Mouse (Mus musculus) megakaryocyte progenitor cell, adult 5-6 weeks (primary cell): ENCODE measurements around the gene Mthfr. TPM values are rescaled to one million over a fixed set of nuclear protein-coding genes. Genes with fewer than 3 reads are reported as not detected.

Source experiments
- ATAC-seq: replicated peaks from 2 replicates; pipeline ENCODE4 v1.8.0; 2016; ENCODE audit warnings: mild to moderate bottlenecking, moderate TSS enrichment, inconsistent platforms; ENCODE audit not compliant: poor library complexity
- total RNA-seq, 2 experiments: library from RNA; stranded (forward) in 1 of 2; stranded (reverse) in 1 of 2; fragments of 157-497, 149-512 nt in 1 of 2; fragments of 200-1000 nt in 1 of 2; gene quantifications; 2 replicates each; pipeline versions ENCODE4 v1.2.3 to v1.2.4; 2015 to 2017

Gene Mthfr
- total RNA-seq, 2 experiments from 2014 or later = 6.2 to 7.2 TPM

DNA sequence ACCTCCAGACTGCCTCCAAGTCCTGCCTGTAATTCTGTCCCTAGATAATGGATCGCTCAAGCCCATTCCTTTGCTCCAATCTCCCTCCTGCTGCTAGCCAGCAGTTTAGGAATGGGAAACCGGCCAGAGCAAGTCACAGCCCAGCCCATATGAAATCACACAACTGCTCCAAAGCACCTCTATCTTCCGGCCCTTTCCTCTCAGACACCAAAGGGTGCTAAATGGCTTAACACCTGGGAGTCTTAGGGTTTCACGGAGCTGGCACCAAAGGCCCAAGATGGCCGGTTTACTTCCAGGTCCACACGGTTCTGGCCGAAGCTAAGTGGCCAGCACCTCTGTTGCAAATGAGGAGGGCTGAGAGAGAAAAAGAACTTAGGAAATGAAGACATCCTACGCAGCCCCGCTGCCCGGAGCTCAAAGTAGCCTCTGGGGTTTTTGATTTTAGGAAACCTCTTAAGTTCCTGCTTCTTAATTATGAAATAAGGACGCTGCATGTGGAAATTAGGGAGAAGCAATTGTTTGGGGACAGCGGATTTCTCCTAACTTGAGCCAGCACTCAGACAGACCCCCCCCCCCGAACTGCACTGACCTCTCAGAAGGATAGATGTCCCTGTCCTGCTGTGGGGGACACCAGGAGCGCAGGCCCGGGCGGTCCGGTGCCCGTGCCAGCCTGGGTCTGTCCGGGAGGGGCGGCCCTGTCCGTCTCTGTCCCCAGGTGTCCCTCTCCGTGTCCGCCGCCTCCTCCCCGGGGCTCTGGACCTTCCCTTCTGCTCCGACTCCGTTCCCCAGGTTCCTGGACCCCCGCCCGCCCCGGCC lies 48.4 kb downstream of the Mthfr start:
- ATAC-seq = peak; percentile 1; the same call in 1 of the 2 replicates

DNA sequence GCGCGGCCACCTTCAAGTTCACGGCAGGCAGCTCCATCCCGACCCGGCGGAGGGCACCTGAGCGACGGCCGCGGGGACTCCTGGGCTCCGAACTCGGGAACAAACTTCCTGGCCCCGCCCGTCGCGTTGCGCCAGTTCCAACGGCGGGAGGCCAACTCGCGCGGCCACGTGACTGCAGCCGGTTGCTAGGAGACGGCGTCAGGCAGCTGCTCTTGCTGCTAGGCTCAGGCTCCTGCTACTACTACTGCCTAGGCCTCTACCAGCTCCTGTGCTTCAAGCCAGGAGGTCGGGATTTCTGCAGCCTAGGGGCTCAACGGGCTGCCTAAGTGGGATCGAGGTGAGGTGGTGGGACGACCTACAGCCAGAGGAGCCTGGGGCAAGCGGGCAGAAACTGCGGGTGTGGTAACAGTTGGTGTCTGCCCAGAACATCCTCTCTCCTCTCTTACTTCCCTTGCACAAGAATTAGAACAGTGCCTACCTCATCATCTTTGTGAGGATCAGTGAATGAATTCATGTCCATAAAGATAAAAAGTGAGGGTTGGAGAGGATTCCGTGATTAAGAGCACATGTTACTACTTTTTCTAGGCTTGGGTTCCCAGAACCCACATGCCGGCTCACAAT lies 49.1 kb downstream of the Mthfr start, which contains the start of gene Agtrap:
Gene Agtrap, minus strand, starts transcription at position 125 of the 621 bp plus-strand sequence.
- peak; percentile 75 for ATAC-seq

DNA sequence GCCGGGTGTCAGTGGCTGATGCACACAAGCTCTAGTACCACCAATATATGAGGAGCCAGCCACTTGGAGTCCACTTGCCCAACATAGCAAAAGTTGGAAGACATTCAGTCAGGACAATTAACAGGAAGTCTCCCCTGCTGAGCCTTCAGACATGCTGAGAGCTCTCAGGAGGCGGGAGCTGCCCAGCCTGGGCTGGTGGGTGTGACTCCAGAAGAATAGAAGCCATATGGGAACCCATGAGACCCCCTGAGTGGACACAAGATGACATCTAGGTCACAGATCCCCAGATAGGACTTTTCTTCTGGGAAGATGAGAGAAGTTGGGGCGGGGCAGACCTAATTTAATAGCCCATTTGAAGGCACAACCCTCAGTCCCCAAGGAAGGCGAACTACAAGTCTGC lies 50.3 kb downstream of the Mthfr start:
- ATAC-seq = no peak

DNA sequence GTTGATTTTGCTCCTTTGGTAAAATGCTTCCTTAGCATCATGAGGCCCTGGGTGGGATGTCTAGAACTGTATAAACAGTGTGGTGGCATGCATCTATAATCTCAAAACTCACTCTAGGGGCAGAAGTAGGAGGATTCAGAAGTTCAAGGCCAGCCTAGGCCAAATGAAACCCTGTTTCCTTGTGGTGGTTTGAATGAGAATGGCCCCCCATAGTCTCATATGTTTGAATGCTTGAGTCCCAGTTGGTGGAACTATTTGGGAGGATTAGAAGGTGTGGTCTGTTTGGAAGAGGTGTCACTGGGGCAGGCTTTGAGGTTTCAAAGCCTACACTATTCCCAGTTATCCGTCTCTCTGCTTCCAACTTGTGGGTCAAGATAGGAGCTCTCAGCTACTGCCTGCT lies 52.3 kb downstream of the Mthfr start:
- no peak for ATAC-seq

DNA sequence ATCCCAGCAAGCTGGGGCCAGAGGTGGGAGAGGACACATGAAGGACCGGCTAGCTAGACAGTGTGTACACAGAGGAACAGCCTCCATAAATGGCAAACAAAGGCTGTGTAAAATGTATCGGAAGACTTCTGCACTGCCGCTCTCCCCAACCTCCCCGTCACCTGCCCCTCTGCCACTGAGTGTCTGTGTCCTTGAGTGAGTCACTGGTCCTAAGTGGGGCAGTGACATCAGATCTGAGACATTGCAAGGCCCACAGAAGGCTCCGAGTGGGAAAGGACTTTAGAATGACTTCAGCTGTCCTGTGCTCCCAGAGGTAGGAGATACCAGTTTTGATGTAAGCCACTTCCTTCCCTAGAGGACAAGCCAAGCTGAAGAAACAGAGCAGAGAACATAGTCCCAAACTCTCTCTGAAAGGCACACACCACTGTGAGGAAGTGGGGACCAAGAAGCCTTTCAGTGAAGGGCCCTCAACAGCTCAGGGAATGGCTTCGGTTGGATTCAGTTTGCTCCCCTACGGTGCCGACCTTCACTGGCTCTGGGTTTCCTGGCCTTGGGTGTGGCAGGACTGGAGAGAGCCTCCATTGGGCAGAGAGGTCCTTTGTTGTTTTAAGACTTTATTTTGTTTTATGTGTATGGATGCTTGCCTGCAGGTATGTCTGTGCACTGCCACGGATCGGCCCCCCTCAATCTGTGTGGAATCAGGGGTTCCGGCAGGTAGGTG lies 53.8 kb downstream of the Mthfr start:
- ATAC-seq = no peak

DNA sequence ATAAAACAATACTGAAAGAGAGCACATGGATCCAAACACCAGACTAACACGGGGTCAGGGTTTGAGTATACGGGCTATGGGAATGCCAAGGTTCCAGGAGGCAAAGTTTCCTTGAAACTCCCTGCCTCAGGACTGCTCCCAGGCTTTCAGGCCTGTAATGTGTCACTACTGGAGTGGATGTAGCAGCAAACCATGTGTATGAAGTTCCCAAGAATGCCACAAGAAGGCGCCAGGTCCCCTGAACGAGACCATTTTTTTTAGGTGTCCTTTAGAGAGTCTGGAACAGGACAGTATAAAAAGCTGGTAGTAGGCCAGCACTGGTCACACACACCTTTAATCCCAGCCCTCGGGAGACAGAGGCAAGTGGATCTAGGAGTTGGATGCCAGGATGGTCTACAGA lies 55.3 kb downstream of the Mthfr start:
- 0 out of 2 replicates have a peak, but pooled peaks have one; percentile 37 for ATAC-seq

DNA sequence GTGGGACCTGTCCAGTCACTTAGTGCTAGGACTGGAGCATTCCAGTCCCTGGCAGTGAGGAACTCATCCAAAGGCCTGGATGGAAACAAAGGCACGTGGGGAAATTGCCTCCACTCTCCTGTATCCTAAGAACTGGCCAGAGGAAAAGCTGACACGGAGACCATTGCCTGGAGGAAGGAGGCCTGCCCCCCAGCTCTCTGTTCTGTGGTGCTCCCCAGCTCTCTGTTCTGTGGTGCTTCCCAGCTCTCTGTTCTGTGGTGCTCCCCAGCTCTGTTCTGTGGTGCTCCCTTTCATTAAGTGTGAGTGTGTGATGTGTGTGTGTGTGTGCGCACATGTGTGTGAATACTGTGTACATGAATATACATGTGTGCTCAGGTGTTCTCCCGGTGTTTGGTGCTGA lies 56.2 kb downstream of the Mthfr start:
- no peak for ATAC-seq

DNA sequence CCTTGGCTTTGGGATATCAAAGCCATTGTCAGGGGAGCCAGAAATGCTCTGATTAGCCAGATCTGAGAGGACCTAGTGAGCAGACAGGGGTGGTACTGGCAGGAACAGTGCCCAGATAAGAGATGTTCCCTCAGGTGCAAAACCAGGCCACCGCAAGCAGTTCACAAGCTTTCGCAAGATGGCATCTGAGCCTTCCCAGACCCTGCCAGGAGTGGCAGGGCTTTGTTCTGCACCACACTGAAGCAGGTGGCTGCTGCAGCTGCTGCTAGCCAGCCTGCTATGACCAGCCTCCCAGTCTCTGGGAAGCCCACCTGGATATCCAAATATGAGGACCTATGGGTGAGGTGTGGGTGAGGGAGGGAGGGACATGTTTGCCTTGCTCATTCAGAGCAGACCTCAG lies 59.1 kb downstream of the Mthfr start:
- ATAC-seq = no peak

DNA sequence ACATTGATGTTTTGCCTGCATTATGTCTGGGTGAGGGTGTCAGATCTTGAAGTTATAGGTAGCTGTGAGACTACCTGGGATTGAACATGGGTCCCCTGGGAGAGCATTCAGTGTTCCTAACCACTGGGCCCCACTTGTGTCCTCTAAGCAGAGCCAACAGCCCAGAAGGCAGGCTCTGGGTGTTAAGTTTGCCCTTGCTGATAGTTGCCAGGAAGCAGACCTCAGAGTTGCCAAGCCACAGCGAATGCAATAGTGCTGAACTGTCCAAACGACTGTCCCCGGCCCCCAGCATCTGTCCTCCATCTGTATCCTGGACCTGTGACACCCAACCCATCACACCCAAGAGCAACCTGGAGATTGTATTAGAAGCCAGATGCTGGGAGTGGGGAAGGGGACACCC lies 59.8 kb downstream of the Mthfr start:
- no peak for ATAC-seq

DNA sequence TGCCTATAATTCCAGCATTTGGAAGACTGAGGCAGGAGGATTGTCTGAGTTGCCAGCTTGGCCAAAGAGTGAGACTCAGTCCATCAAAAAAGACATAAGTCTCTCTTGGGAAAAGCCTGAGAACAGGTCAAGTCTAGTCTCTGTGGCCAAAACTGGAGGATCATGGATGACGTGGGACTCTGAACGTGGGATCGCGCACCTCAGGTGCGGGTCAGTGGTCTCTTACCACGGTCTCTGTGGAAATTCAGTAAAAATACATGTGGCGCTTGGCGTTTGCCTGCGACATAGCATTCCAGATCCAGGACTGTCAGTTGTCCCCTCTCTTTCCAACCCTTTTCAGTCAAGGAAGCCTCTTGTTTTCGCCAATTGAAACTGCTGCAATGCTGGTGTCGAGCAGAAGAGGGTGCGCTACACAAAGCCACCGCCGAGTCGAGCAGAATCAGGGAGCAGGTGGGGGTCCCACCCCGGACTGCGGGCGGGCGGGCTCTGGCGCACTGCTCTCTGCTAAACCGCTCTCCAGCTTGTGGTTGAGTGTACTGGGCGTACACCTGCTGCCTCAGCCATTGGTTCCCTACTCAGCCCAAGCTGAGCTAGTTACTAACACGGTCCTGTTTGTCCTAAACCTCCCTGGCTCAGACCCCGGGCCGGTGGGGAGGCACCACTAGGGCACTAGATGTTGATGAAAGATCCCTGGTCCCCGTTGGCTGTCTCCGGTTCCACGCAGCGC lies 63.1 kb downstream of the Mthfr start:
- peak; percentile 92 for ATAC-seq

DNA sequence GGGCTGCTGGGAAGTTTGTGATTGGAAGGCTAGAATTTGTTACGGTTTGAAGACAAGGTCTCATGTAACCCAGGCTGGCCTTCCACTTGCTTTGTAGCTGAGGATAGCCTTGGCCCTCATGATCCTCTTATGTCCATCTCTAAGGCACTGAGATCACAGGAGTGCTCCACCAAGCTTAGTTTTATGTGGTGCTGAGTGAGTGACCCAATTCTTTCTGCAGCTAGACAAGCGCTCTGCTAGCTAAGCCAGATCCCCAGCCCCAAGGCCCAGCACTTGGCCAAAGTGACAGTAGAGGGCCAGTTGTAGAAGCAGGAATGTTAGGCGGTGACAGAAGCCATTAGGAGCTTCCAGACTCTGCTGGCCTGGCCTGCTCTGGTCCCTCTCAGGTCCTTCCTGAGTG lies 65.3 kb downstream of the Mthfr start:
- no peak for ATAC-seq

DNA sequence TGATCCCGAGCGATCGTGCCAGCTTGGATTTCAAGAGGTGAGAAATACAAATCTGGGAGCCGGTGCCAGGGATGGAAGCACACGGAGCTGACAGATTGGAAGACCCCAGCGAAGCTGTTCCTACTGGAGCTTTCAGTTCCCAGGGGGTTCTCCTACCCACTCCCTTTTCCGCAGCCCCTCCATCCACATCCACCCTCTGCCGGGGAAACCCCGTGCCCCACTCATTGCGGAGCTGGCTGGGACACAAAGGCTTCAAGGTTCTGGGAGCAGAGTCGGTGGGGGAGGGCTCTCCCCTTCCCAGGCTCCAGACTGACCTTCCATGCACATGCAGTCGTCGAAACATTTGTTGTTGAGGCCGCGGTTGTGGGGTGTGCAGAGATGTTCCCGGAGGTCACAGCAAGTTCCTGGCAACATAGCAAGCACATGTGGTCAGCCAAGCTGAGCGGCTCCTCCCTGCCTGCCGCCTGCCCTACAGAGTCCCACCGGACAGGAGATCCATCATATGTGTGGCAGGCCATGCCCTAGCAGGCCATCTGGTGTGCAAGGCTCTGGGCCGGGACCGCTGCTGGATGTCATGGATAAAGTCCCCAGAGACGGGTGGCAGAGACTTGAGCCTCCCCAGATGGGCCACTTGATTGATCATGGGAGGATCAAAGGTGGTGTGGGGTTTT lies 68.9 kb downstream of the Mthfr start:
- ATAC-seq = no peak

DNA sequence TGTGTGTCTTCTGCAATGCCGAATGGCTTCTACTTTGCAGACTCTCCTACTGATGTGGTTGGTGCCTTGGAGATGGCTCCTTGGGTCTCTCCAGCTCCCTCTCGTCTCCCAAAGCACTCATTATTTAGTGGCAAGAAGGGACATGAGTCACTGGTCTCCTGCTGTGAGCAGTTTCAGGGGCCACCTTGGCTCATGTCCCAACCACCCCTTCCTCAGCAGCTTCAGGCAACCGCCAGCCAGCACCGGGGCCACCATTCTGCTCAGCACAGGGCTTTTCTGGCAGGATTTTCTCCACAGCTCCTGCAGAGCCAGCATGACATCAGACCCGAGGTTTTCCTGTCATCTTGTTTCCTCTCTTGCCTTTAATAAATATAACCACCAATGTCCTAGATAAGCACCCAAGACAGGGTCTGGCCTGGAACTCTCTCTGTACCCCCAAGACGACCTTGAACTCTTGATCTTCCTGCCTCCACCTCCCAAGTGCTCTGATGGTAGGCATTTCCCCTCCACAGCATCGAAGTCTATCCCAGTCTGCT lies 69.8 kb downstream of the Mthfr start:
- ATAC-seq = no peak; the same call in 1 of the 2 replicates

Other genes starting within 250 kb of the Mthfr start
- 51.5 and 60.9 TPM in 2 replicates for gene Zfp984, start 229.3 kb upstream of the Mthfr start, total RNA-seq (2015)
- 26.6 and 29.0 TPM in 2 replicates for gene Zfp984, start 229.3 kb upstream of the Mthfr start, total RNA-seq (2017)
- 8.3 and 9.5 TPM in 2 replicates for gene Zfp933, start 190.7 kb upstream of the Mthfr start, total RNA-seq (2015)
- 6.1 and 8.6 TPM in 2 replicates for gene Zfp933, start 190.7 kb upstream of the Mthfr start, total RNA-seq (2017)
- gene Miip, start 170.3 kb upstream of the Mthfr start, total RNA-seq (2015) = 34.1 and 40.2 TPM in 2 replicates
- 43.6 and 50.4 TPM in 2 replicates for gene Miip, start 170.3 kb upstream of the Mthfr start, total RNA-seq (2017)
- gene Fv1, start 170.1 kb upstream of the Mthfr start, total RNA-seq (2015) = 4.2 and 5.3 TPM in 2 replicates
- gene Fv1, start 170.1 kb upstream of the Mthfr start, total RNA-seq (2017) = 13.4 and 15.9 TPM in 2 replicates
- gene Mfn2, start 134.4 kb upstream of the Mthfr start, total RNA-seq (2015) = 24.3 and 25.0 TPM in 2 replicates
- gene Mfn2, start 134.4 kb upstream of the Mthfr start, total RNA-seq (2017) = 29.1 and 33.6 TPM in 2 replicates
- 4.8 and 5.6 TPM in 2 replicates for gene Plod1, start 102.3 kb upstream of the Mthfr start, total RNA-seq (2015)
- gene Plod1, start 102.3 kb upstream of the Mthfr start, total RNA-seq (2017) = 10.5 and 12.2 TPM in 2 replicates
- 32.9 and 34.2 TPM in 2 replicates for gene 2510039O18Rik, start 98.2 kb upstream of the Mthfr start, total RNA-seq (2015)
- 30.4 and 38.6 TPM in 2 replicates for gene 2510039O18Rik, start 98.2 kb upstream of the Mthfr start, total RNA-seq (2017)
- gene Nppb, start 53.3 kb upstream of the Mthfr start, total RNA-seq (2015) = not detected in 2 replicates
- gene Nppb, start 53.3 kb upstream of the Mthfr start, total RNA-seq (2017) = not detected in 2 replicates
- gene Nppa, start 38.4 kb upstream of the Mthfr start, total RNA-seq (2015) = not detected in 2 replicates
- not detected in 2 replicates for gene Nppa, start 38.4 kb upstream of the Mthfr start, total RNA-seq (2017)
- 3.3 and 4.1 TPM in 2 replicates for gene Clcn6, start 256 bp upstream of the Mthfr start, total RNA-seq (2015)
- 1.5 and 6.4 TPM in 2 replicates for gene Clcn6, start 256 bp upstream of the Mthfr start, total RNA-seq (2017)
- 16.3 and 16.5 TPM in 2 replicates for gene Agtrap, start 49.0 kb downstream of the Mthfr start, total RNA-seq (2015)
- gene Agtrap, start 49.0 kb downstream of the Mthfr start, total RNA-seq (2017) = 34.5 and 35.9 TPM in 2 replicates
- gene Mad2l2, start 91.3 kb downstream of the Mthfr start, total RNA-seq (2015) = 28.7 and 34.0 TPM in 2 replicates
- gene Mad2l2, start 91.3 kb downstream of the Mthfr start, total RNA-seq (2017) = 6.6 and 8.1 TPM in 2 replicates
- gene Draxin, start 91.6 kb downstream of the Mthfr start, total RNA-seq (2015) = not detected in 2 replicates
- not detected in 2 replicates for gene Draxin, start 91.6 kb downstream of the Mthfr start, total RNA-seq (2017)
- gene Fbxo6, start 113.1 kb downstream of the Mthfr start, total RNA-seq (2015) = 19.6 and 20.1 TPM in 2 replicates
- gene Fbxo6, start 113.1 kb downstream of the Mthfr start, total RNA-seq (2017) = 9.1 and 11.5 TPM in 2 replicates
- 1.0 and 3.0 TPM in 2 replicates for gene Fbxo44, start 121.4 kb downstream of the Mthfr start, total RNA-seq (2015)
- 0.81 and 1.6 TPM in 2 replicates for gene Fbxo44, start 121.4 kb downstream of the Mthfr start, total RNA-seq (2017)
- gene Fbxo2, start 121.5 kb downstream of the Mthfr start, total RNA-seq (2015) = not detected in 2 replicates
- gene Fbxo2, start 121.5 kb downstream of the Mthfr start, total RNA-seq (2017) = not detected in 2 replicates
- not detected in 2 replicates for gene Disp3, start 248.9 kb downstream of the Mthfr start, total RNA-seq (2015)
- gene Disp3, start 248.9 kb downstream of the Mthfr start, total RNA-seq (2017) = not detected in 2 replicates